Mouse (Mus musculus) stomach, embryonic 16.5 days (tissue): ENCODE measurements around the gene Dennd4b. TPM values are rescaled to one million over a fixed set of nuclear protein-coding genes. Genes with fewer than 3 reads are reported as not detected.
"Not testable (repeated sequence)": the region's sequence is repeated elsewhere in the genome, so short reads cannot be mapped to it uniquely, and the experiment has no call there.

Experiments used
- ATAC-seq: fragments of 200-750 bp; cut with Nextera tagmentation; 2 replicates; pipeline ENCODE4 v1.8.0; 2017; ENCODE audit warnings: moderate number of reproducible peaks, moderate TSS enrichment; ENCODE audit not compliant: insufficient read depth, low FRiP score
- H3K27ac ChIP-seq: fragments of 300-500 bp; sonication (generic); 2 replicates; pipeline ENCODE4 v1.5.1; 2014; ENCODE audit warnings: low read length
- H3K27me3 ChIP-seq: fragments of 300-500 bp; sonication (generic); 2 replicates; pipeline ENCODE4 v1.6.1; 2014; ENCODE audit warnings: low read length, control low read depth, mixed read lengths; ENCODE audit not compliant: control insufficient read depth, insufficient read depth
- H3K36me3 ChIP-seq: fragments of 300-500 bp; sonication (generic); 2 replicates; pipeline ENCODE4 v1.6.1; 2014; ENCODE audit warnings: low read length; ENCODE audit not compliant: control insufficient read depth, insufficient read depth
- H3K4me1 ChIP-seq: fragments of 300-500 bp; sonication (generic); 2 replicates; pipeline ENCODE4 v1.6.1; 2014; ENCODE audit warnings: low read length, control low read depth, mixed read lengths; ENCODE audit not compliant: control insufficient read depth, insufficient read depth
- H3K4me2 ChIP-seq: fragments of 300-500 bp; sonication (generic); 2 replicates; pipeline ENCODE4 v1.6.1; 2014; ENCODE audit warnings: low read depth, low read length, mixed read lengths
- H3K4me3 ChIP-seq: fragments of 300-500 bp; sonication (generic); replicated peaks from 2 replicates; pipeline ENCODE4 v1.5.1; 2014; ENCODE audit warnings: mild to moderate bottlenecking, low read length
- H3K9ac ChIP-seq: fragments of 300-500 bp; sonication (generic); 2 replicates; pipeline ENCODE4 v1.6.1; 2014; ENCODE audit warnings: low read length
- H3K9me3 ChIP-seq: fragments of 300-500 bp; sonication (generic); replicated peaks from 2 replicates; pipeline ENCODE4 v1.6.1; 2016; ENCODE audit warnings: low read length, control low read depth; ENCODE audit not compliant: control insufficient read depth
- WGBS: fragments of 180-500 bp; shearing (Covaris S2); extraction: QIAGEN DNeasy Blood & Tissue Kit; methylation state at CpG from one replicate; pipeline ENCODE4 v1.1.7; 2014; 5-methylcytosine and 5-hydroxymethylcytosine counted together
- polyA plus RNA-seq: library from polyadenylated mRNA; unstranded; fragments of >200 nt; fragmentation: Nextera tagmentation; extraction: Ambion mirVana; gene quantifications from 2 replicates; pipeline ENCODE4 v1.2.1, GENCODE M21; 2015

Gene Dennd4b
- polyA plus RNA-seq, 1 experiment from 2014 or later: 4.3 TPM

DNA sequence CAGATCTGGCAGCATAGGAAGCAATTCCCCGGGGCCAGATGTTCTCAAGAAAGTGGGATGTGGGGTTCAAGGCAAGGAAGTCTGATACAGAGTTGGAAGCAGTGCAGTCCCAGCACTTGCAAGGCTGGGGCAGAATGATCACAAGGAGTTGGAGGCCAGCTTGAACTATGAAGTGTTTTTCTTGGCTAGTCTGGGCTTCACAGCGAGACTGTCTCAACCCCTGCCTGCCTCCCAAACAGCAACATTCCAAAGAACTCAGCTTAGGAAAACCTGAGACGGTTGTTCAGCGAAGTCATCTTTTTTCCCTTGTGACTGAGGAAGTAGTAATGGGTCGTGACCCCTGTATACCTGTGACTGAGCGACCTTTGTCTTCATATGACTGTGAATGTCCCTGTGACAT lies 14.2 kb upstream of the Dennd4b start:
- no peak overlapping the region for H3K27ac ChIP-seq
- no peak overlapping the region for H3K4me3 ChIP-seq
- no peak overlapping the region for H3K9ac ChIP-seq
- H3K27me3 ChIP-seq: no peaks in the 10 kb centered on the region
- peaks cover 14% of the 10 kb centered on the region for H3K36me3 ChIP-seq
- H3K4me2 ChIP-seq: no peak overlapping the region
- peaks cover 19% of the 10 kb centered on the region for H3K4me1 ChIP-seq
- no peaks in the 10 kb centered on the region for H3K9me3 ChIP-seq
- no peak for ATAC-seq
- whole genome bisulfite sequencing: 84% methylated on average over 6 of the region's 6 CpGs

DNA sequence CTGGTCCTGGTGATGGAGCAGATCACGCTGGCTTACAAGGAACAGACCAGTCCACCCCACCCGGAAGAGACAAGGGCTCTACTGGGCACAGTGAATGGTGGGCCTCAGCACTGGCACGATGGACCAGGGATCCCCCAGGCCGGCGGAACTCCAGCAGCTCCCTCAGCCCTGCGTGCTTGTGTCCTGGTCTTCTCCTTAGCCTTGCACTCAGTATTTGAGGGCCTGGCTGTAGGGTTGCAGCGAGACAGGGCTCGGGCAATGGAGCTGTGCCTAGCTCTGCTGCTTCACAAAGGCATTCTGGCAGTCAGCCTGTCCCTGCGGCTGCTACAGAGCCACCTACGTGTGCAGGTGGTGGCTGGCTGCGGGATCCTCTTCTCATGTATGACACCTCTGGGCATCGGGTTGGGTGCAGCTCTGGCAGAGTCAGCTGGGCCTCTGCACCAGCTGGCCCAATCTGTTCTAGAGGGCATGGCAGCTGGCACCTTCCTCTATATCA lies 13.2 kb upstream of the Dennd4b start:
- H3K4me2 ChIP-seq, ATAC-seq, H3K27me3 ChIP-seq, H3K9me3 ChIP-seq, H3K9ac ChIP-seq, H3K4me3 ChIP-seq, H3K27ac ChIP-seq: not testable (repeated sequence)
- 89% methylated on average over 9 of the region's 12 CpGs for WGBS
- Histone ChIP-seq H3K36me3 (peaks cover 14% of the 10 kb centered on the region), H3K4me1 (peaks cover 14% of the 10 kb centered on the region)

DNA sequence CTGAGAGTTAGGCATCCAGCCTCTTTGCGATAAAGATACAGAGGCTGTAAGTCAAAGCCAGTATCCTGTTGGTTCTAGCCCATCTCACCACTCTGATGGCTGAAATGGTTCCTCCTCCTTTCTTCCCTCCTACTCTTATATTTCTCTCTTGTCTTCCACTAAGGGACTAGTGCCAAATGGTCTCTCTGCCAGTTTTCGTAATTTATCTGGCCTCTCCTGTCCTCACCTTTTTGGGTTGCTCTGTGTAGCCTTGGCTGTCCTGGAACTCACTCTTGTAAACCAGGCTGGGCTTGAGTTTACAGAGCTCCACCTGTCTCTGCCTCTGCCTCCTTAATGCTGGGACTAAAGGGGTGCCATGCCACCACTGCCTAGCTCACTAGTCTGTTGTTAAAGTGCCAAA lies 12.3 kb upstream of the Dennd4b start:
- H3K9me3 ChIP-seq, ATAC-seq, H3K4me3 ChIP-seq, H3K27ac ChIP-seq, H3K9ac ChIP-seq, H3K27me3 ChIP-seq, H3K4me2 ChIP-seq: not testable (repeated sequence)
- 85% methylated on average over 2 of the region's 2 CpGs for WGBS
- Histone ChIP-seq H3K36me3 (peaks cover 14% of the 10 kb centered on the region), H3K4me1 (peaks cover 14% of the 10 kb centered on the region)

GRCm38 (mm10) chr3:90253174-90253573 lies 11.8 kb upstream of the Dennd4b start:
- H3K27ac ChIP-seq, ATAC-seq, H3K9ac ChIP-seq, H3K9me3 ChIP-seq, H3K4me3 ChIP-seq, H3K27me3 ChIP-seq: not testable (repeated sequence)
- Histone ChIP-seq H3K4me1 (peaks cover 14% of the 10 kb centered on the region), H3K36me3 (peaks cover 14% of the 10 kb centered on the region), H3K4me2 (peak overlapping the region; percentile 82; the same call in 1 of the 2 replicates)
- 92% methylated on average over 1 of the region's 1 CpGs for WGBS

GRCm38 (mm10) chr3:90253653-90254418 lies 11.1 kb upstream of the Dennd4b start, which contains the start of gene Crtc2:
Gene Crtc2, plus strand, starts transcription at chr3:90254163.
- Histone ChIP-seq H3K27ac (peak within 1 kb of the TSS; percentile 89), H3K9me3 (no peaks in the 10 kb centered on the region), H3K36me3 (peaks cover 14% of the 10 kb centered on the region)

GRCm38 (mm10) chr3:90254419-90255193 lies 10.4 kb upstream of the Dennd4b start:
- no peaks in the 10 kb centered on the region for H3K27me3 ChIP-seq
- peak overlapping the region; percentile 95 for H3K4me3 ChIP-seq
- H3K36me3 ChIP-seq: peaks cover 14% of the 10 kb centered on the region
- H3K9me3 ChIP-seq: no peaks in the 10 kb centered on the region
- peak overlapping the region; percentile 82 for H3K4me2 ChIP-seq
- peak overlapping the region; percentile 95 for H3K9ac ChIP-seq
- H3K27ac ChIP-seq: peak overlapping the region; percentile 89
- peak; percentile 61 for ATAC-seq
- WGBS: under 1% methylated on average over 41 of the region's 41 CpGs
- H3K4me1 ChIP-seq: peaks cover 6% of the 10 kb centered on the region

More at GRCm38 (mm10) chr3:90253653-90254418, 11.1 kb upstream of the Dennd4b start, which contains the start of gene Crtc2:
- Histone ChIP-seq H3K9ac (peak within 1 kb of the TSS; percentile 95), H3K4me2 (peak within 1 kb of the TSS; percentile 82), H3K4me3 (peak within 1 kb of the TSS; percentile 95), H3K4me1 (peaks cover 12% of the 10 kb centered on the region), H3K27me3 (no peaks in the 10 kb centered on the region)
- peak; percentile 98 for ATAC-seq
- WGBS: 2% methylated on average over 40 of the region's 40 CpGs

- Histone ChIP-seq H3K4me2 (peak overlapping the region; percentile 82), H3K27me3 (no peaks in the 10 kb centered on the region), H3K9ac (peak overlapping the region; percentile 95), H3K27ac (0 out of 2 replicates have a peak overlapping the region, but pooled peaks have one; percentile 89), H3K4me1 (peaks cover 6% of the 10 kb centered on the region), H3K36me3 (peaks cover 19% of the 10 kb centered on the region; the same call in 1 of the 2 replicates), H3K4me3 (peak overlapping the region; percentile 95), H3K9me3 (no peaks in the 10 kb centered on the region)
- no peak for ATAC-seq
- 15% methylated on average over 2 of the region's 2 CpGs for WGBS
These were observed 9.8 kb upstream of the Dennd4b start for GRCm38 (mm10) chr3:90255194-90255565.

- Histone ChIP-seq H3K27ac (no peak overlapping the region), H3K9ac (no peak overlapping the region), H3K27me3 (no peaks in the 10 kb centered on the region), H3K9me3 (no peaks in the 10 kb centered on the region), H3K4me1 (peaks cover 6% of the 10 kb centered on the region), H3K4me3 (no peak overlapping the region), H3K4me2 (no peak overlapping the region; the same call in 1 of the 2 replicates), H3K36me3 (peaks cover 19% of the 10 kb centered on the region; the same call in 1 of the 2 replicates)
- no peak for ATAC-seq
- 94% methylated on average over 14 of the region's 14 CpGs for WGBS
These were observed 9.1 kb upstream of the Dennd4b start for GRCm38 (mm10) chr3:90255784-90256353.
